Mouse (Mus musculus) brain, embryonic 14.5 days (tissue): ENCODE measurements at regions not wholly inside any gene's neighbourhood (a gene's known extent, or its start where the extent isn't known, plus 50 kb on each side); places are given as distances from the start of the nearest gene placed in this dataset.

Experiments used
- DNase-seq: peaks from one replicate; pipeline ENCODE4 v3.0.0-alpha.2; 2011; ENCODE audit warnings: low read depth
- CTCF ChIP-seq: fragments of 200-500 bp; IDR thresholded peaks from 2 replicates; pipeline ENCODE4 v1.5.1; 2012; ENCODE audit warnings: inconsistent platforms, mild to moderate bottlenecking, moderate library complexity, borderline replicate concordance; ENCODE audit not compliant: insufficient read depth, insufficient read length; ENCODE audit errors: extremely low read depth
- POLR2A ChIP-seq: fragments of 200-500 bp; IDR thresholded peaks from 2 replicates; pipeline ENCODE4 v1.6.1; 2012; ENCODE audit warnings: mild to moderate bottlenecking, inconsistent platforms, borderline replicate concordance; ENCODE audit not compliant: poor library complexity, insufficient read depth, insufficient read length, severe bottlenecking; ENCODE audit errors: extremely low read depth

DNA sequence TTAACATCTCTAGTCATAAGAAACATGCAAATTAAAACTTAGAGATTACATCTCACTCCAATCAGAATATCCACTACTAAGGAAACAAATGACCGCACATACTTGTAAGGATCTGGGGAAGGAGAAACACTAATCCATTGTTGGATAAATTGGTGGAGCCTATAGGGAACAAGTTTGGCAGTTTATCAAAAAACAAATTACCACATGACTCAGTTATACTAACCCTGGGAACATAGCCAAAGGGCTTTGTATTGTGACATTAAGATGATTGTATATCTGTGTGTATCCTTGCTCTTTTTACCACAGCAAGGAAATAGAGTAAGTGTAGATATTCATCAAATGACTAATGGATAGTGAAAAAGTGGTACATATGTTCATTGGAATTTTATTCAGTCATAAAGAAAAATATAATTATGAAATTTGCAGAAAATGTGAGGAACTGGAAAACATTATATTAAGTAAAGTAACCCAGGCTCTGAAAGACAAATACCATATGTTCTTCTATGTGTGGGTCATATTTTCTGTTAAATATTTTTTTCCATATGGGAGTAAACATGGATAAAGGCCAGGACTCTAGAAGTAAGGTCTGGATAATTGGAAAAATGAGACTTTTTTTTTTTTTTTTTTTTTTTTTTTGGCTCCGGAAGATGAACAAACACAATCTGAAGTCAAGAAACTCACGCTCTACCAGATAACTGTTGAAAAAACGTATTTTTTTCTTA is 430.6 kb downstream of the Dmac1 start:
- DNase-seq, result peak; percentile 64
- TF ChIP-seq POLR2A, result no peak
- no peak for TF ChIP-seq CTCF

DNA sequence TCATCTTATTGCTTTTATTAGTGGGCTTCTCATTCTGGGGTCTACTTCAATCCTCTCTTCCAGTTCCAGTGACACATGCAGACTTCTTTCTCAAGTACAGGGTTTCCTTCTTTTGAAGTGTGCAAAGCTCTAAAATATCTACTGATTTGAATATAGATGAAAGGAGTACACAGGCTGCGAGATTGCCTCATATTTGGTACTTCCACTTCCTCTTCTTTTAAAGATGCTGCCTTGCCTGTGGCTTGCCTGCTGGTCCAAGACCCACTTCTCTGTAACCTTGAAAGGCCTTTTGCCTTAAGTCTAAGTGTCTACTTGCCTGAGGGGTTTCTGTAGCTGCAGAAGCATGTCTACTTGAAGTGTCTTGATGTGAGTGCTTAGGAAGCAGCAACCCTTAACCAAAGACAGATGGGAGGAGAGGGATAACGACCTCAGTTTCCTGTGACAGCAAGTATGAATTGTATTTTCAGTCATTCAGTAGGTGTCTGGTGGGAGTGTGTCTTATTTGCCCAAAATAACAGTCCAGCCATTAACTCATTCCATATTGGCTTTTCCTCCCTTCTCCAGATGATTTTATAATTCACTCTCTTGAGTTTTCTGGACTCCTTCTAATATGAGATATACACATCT is 479.8 kb downstream of the Dmac1 start:
- DNase-seq, result peak; percentile 1
- TF ChIP-seq CTCF (no peak), POLR2A (no peak)

DNA sequence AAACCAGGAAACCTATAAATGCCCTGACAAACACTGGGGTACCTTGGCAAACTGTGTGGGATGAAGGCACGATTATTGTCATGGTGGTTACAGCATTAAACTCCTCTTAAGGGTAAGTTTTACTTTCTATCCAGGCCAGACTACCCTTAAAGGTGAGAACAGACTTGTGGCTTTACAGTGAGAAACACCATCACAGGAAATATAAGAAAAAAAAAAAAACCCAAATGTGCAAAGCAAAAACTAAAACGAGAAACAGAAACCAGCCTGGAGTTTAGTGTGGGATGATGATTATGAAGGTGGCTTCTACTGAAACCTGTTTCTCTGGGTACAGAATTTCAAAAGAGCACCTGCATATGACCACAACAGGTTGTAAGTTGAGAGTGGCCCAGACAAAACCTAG is 480.6 kb downstream of the Dmac1 start:
- DNase-seq, result no peak
- no peak for TF ChIP-seq POLR2A

DNA sequence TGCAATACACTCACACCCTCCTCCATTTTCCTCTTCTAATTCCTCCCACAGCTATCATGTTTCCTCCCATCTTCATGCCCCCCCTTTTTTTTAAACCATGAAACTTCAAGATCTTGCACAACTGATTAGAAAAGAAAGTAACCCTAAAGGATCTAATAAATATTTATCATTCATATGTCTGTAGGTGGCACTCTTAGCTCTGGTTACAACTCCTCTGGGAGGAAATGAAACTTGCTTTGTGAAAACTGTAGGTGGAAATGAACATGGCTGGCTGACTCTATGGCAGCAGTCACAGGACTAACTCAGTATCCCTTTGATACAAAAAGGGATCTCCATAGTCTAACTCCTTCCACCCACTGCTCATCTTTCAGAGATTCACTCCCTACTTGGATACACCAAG is 481.4 kb downstream of the Dmac1 start:
- DNase-seq, result peak; percentile 45
- no peak for TF ChIP-seq POLR2A
- TF ChIP-seq CTCF, result no peak

DNA sequence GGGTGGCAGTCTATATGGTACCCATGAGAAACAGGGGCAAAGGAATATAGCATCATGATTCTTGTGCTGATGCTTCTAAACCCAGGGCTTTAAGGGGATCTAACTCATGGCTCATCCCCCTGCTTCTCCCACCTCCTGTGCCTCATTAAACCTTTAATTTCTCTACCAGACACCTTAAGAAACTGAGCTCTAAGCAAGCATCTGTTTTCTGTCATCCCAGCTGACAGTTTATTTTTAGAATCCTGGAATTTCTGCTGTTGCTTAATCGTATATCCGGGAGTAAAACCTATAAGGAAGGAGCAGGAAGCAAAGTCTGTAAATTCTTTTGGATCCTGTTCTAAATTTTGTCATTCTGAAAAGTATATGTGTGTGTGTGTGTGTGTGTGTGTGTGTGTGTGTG is 505.7 kb downstream of the Kdm4c start:
- TF ChIP-seq CTCF (no peak), POLR2A (no peak)
- DNase-seq, result peak; percentile 1

DNA sequence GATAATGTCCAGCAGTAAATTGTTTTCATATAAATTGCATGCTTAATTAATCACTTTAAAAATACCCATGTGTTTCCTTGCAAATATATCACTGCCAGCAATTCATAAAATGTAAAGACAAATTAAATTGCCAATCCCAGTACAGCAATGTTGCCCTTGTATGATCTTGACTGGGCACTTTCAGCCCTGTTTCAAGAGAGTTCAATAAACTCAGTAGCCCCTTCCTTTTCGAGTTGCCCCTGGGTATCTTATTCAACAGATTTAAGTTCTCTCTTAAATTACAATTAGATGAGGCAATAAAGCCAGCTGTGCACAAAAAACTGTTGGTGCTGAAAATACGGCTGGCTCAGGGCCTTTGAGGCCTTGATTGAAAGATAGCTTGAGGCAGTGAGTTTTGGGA is 497.3 kb downstream of the Kdm4c start:
- peak; percentile 0 for DNase-seq
- TF ChIP-seq CTCF, result no peak
- no peak for TF ChIP-seq POLR2A
